Mouse (Mus musculus) kidney, adult 8-10 months (tissue): ENCODE results near the gene Atp5b.
A peak's percentile ranks its signal among the peaks of the same experiment; 100 is the strongest.

Experiments
- DNase-seq, 2 experiments: peaks; one replicate each; pipeline ENCODE4 v3.0.0; 2022

Atp5b gene

GRCm38 (mm10) chr10:128097587-128097971 is 14.5 kb downstream of the Atp5b start:
- DNase-seq: peak; percentile 39 to 43

DNA sequence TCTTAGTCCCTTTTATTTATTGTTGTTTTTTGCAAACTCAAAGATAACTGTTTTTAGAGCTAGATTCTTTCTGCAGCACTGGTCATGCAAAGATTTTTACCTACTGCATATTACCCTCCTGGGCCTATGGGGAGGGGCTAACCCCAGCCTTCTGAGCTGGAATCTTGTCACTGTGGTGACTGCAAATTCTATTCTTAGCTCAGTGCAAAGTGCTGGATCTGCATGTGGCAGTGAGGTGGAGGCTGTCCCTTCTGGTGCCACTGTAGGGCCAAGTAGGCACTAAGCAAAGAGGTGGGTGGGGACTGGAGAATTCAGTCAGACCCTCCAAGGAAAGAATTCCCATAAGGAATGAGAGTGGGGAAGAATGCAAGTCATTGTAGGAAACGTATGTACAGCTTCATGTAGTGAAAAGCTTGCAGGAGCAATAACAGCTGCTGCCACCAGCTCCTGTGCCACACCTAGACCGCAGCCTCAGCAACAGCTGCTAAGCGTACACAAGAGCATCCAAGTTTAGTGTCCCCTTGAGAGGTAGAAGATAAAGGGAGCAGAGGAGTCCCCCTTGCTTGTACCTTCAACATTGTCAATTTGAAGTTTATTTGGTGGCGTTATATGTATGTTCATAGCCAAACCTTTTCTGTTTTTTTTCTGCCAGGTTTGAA is 27.2 kb downstream of the Atp5b start:
- no peak for DNase-seq

DNA sequence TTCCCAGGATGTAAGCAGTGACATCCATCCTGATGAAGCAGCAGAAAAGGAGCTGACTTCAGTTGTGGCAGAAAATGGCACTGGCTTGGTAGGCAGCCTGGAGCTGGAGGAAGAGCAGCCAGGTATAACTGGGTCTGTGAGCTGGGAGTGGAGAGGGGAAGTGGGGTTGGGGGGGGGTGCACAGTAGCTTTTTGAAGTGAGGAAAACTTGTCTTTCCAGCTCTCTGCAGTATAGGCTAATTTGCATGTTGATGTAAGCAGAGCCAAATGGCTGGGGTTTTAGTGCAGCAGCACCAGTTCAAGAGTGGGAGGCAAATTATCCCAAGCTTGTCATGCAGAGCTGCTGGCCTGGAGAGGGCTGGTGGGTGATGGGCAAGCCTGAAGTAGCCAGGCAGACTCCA is 28.2 kb downstream of the Atp5b start:
- DNase-seq: no peak

DNA sequence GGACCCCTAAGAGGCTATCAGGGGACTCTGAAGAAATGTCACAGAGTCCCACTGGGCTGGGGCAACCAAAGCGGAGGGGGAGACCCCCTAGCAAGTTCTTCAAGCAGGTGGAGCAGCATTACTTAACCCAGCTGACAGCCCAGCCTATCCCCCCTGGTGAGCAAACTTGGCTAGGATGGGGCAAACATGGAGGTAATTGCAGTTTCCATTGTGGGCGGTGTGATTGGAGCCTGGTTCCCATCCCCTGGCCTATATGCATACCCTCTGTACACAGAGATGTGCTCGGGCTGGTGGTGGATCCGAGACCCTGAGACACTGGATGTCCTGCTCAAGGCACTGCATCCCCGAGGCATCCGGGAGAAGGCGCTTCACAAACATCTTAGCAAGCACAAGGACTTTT is 40.8 kb downstream of the Atp5b start:
- DNase-seq: no peak

DNA sequence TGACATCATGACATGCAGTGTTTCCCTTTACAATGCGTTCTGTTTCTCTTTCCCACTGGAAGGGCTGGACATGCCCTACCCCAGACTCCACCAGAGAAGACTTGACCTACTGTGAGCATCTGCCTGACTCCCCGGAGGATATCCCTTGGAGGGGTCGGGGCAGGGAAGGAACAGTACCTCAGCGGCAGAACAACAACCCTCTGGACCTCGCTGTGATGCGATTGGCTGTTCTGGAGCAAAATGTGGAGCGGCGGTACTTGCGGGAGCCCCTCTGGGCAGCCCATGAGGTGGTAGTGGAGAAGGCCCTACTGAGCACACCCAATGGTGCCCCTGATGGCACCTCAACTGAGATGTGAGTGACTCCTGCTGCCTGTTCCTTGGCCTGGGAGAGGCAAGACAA is 41.8 kb downstream of the Atp5b start:
- DNase-seq: no peak

DNA sequence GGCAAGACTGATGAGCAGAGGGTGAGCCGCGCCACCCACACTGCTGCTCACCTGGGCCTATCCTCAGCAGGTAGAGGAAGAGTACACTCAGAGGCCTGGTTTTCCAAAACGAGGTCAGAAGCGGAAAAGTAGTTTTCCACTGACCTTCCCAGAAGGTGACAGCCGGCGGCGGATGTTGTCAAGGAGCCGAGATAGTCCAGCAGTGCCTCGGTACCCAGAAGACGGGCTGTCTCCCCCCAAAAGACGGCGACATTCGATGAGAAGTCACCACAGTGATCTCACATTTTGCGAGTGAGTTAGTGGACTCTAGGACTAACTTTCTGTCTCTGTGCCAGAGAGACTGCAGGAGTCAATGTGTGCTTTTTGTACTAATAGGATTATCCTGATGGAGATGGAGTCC is 42.9 kb downstream of the Atp5b start:
- DNase-seq: no peak

GRCm38 (mm10) chr10:128127497-128127896 is 44.4 kb downstream of the Atp5b start:
- no peak for DNase-seq

DNA sequence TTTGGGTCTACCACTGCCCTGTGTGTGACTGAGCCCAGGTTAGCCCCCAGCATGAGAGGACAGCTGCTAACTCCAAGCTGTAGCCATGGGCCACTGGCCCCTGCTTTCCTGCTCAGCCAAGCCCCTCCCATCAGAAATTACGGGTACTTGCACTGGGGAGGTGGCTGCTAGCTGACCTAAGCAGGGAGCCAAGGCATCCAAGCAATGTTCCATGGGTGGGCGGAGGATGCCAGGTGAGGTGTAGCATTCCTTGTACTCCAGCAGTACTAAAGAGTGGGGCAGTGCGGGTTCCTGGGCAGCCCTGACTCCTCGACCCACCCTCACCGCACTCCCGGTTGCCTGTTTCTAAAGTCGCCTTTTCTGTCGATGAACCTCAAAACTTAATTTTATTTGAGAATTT is 45.1 kb downstream of the Atp5b start:
- DNase-seq: no peak

- no peak for DNase-seq
Observed at GRCm38 (mm10) chr10:128131297-128131696, 48.2 kb downstream of the Atp5b start.

DNA sequence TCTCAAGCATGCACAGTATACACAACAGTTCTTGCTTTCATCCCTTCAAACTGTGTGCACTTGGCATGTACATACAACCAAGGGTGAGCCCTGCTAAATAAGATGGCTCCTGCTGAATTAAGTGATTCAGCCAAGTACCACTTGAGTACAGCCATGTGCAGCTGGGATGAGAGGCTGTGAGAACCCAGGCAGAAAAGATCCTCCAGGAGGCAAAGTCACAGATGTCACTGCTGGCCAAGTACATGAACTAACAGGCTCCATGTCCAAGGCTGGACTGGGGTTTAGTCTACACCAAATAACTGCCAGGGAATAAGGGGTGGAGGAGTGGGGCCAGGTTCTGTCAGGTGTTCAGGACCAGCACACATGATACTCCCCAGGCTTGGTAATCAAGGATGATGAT is 48.7 kb downstream of the Atp5b start:
- no peak for DNase-seq

- DNase-seq: no peak
Observed at GRCm38 (mm10) chr10:128133650-128134332, 50.7 kb downstream of the Atp5b start.

- DNase-seq: no peak
Observed at GRCm38 (mm10) chr10:128135374-128135773, 52.3 kb downstream of the Atp5b start.
